Mouse (Mus musculus) erythroblast, embryonic 14.5 days (primary cell): ENCODE results near the gene Prpf4b. TPM values are rescaled to one million over a fixed set of nuclear protein-coding genes. Genes with fewer than 3 reads are reported as not detected.
A peak's percentile ranks its signal among the peaks of the same experiment; 100 is the strongest.
"Not testable (repeated sequence)": the region's sequence is repeated elsewhere in the genome, so short reads cannot be mapped to it uniquely, and the experiment has no call there.

ENCODE experiments used
- H3K27me3 ChIP-seq: 2 replicates; pipeline ENCODE4 v1.6.1; 2012; ENCODE audit warnings: inconsistent platforms; ENCODE audit not compliant: control insufficient read depth
- H3K36me3 ChIP-seq: 2 replicates; pipeline ENCODE4 v1.6.1; 2012; ENCODE audit warnings: mild to moderate bottlenecking, inconsistent platforms; ENCODE audit not compliant: control insufficient read depth
- H3K4me1 ChIP-seq: 2 replicates; pipeline ENCODE4 v1.6.1; 2012; ENCODE audit warnings: inconsistent platforms; ENCODE audit not compliant: control insufficient read depth
- H3K4me3 ChIP-seq: replicated peaks from 2 replicates; pipeline ENCODE3; 2012; ENCODE audit warnings: moderate library complexity, mild to moderate bottlenecking, inconsistent platforms
- H3K9me3 ChIP-seq: 2 replicates; pipeline ENCODE4 v1.6.1; 2012; ENCODE audit warnings: low read length, inconsistent platforms, mixed read lengths; ENCODE audit not compliant: control insufficient read depth
- GATA1 ChIP-seq: IDR thresholded peaks from 2 replicates; pipeline ENCODE4 v1.6.1; 2012; ENCODE audit warnings: low read length, inconsistent platforms, mixed read lengths
- TAL1 ChIP-seq: IDR thresholded peaks from 3 replicates; pipeline ENCODE4 v1.6.1; 2012; ENCODE audit warnings: low read length, inconsistent platforms, mixed read lengths
- polyA plus RNA-seq: library from polyadenylated mRNA; stranded (reverse); fragments of >175 nt; gene quantifications from 2 replicates; pipeline ENCODE4 v1.2.3, GENCODE M21; 2012

Prpf4b gene
- 1.2 and 1.9 TPM in 2 replicates for polyA plus RNA-seq

- Histone ChIP-seq H3K27me3 (no peaks in the 10 kb centered on the region), H3K9me3 (no peaks in the 10 kb centered on the region), H3K36me3 (peaks cover 18% of the 10 kb centered on the region), H3K4me3 (peak within 1 kb of the TSS; percentile 99), H3K4me1 (peaks cover 45% of the 10 kb centered on the region)
- TF ChIP-seq GATA1 (no peak), TAL1 (no peak)
Observed at GRCm38 (mm10) chr13:34875166-34875710, at the start of gene Prpf4b. Gene Prpf4b, plus strand, starts transcription at chr13:34875302.

DNA sequence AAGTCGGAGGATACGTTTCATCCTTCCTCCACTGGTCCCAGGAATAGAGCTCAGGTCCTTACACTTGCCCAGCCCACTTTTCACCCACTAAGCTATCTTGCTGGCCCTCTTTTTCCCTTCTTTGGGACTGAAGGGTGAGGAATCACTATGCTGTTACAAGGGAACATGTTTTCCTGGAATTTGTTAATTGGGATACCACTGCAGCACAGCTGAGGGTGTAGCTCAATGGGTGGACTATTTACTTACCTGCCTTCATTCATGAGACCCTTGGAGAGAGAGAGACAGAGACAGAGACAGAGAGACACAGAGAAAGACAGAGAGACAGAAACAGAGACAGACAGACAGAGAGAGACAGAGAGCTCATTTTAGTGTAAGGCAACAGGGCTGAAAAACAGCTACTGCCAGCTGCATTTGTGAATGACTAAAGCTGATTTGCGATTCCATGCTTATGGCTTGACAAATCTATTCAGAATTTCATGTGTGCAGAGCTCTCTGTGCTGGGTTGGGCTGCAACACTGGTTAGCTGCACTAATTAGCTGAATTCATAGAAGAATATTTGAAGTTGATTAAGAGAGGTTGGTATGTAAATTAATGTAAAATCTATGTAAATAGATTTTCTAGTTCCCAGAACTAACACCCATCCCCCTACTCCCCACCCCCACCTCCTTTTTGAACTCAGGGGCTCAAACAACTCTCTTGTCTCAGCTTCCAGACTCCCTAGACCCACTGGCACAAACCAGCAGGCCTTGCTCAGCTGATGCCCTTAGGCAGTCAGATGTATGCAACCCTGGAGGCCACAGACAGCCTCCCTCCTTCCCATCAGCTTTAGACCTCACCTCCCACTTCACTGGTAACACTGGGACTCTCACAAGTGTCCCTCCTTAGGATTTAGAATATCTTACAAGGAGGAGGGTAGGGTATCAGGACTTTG, 48.1 kb upstream of the Prpf4b start:
- Histone ChIP-seq H3K9me3 (peaks cover 3% of the 10 kb centered on the region; the same call in 1 of the 2 replicates), H3K36me3 (peaks cover 2% of the 10 kb centered on the region; the same call in 1 of the 2 replicates), H3K4me3 (no peak overlapping the region), H3K4me1 (peaks cover 78% of the 10 kb centered on the region), H3K27me3 (no peaks in the 10 kb centered on the region)
- TF ChIP-seq GATA1 (no peak), TAL1 (no peak)

GRCm38 (mm10) chr13:34827988-34828882, 46.9 kb upstream of the Prpf4b start:
- peaks cover 74% of the 10 kb centered on the region for H3K4me1 ChIP-seq
- peaks cover 2% of the 10 kb centered on the region; the same call in 1 of the 2 replicates for H3K36me3 ChIP-seq
- TF ChIP-seq GATA1, result peak; percentile 48
- peak; percentile 48; the same call in 2 of the 3 replicates for TF ChIP-seq TAL1
- peaks cover 3% of the 10 kb centered on the region; the same call in 1 of the 2 replicates for H3K9me3 ChIP-seq
- H3K27me3 ChIP-seq, result no peaks in the 10 kb centered on the region
- H3K4me3 ChIP-seq, result peak overlapping the region; percentile 16

GRCm38 (mm10) chr13:34842851-34843250, 32.3 kb upstream of the Prpf4b start:
- H3K36me3 ChIP-seq, result no peaks in the 10 kb centered on the region
- no peaks in the 10 kb centered on the region for H3K9me3 ChIP-seq
- no peak overlapping the region for H3K4me3 ChIP-seq
- H3K4me1 ChIP-seq, result peaks cover 12% of the 10 kb centered on the region
- TF ChIP-seq TAL1 (no peak), GATA1 (no peak)
- H3K27me3 ChIP-seq, result no peaks in the 10 kb centered on the region

DNA sequence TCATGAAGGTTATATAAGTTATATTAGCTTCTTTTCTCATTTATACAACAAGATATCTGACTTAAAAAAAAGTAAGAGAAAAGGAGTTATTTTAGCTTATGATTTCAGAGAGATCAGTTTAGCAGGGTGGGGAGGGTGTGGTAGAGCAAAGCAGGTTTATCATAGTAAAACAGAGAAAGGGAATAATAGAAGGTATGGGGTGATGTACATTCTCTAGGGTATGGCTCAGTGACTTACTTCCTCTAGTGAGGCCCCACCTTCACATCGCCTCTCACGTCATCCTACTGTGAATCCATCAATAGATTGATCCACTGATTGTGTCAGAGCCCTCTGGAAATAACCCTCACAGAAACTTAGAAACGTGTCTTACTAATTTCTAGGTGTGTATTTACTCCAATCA, 24.3 kb upstream of the Prpf4b start:
- H3K27me3 ChIP-seq, result no peaks in the 10 kb centered on the region
- H3K36me3 ChIP-seq, result no peaks in the 10 kb centered on the region; the same call in 1 of the 2 replicates
- peaks cover 28% of the 10 kb centered on the region for H3K4me1 ChIP-seq
- TF ChIP-seq GATA1 (no peak), TAL1 (no peak)
- H3K4me3 ChIP-seq, result no peak overlapping the region
- H3K9me3 ChIP-seq, result peaks cover 24% of the 10 kb centered on the region

GRCm38 (mm10) chr13:34851191-34851784, 23.8 kb upstream of the Prpf4b start:
- no peak overlapping the region for H3K4me3 ChIP-seq
- no peak for TF ChIP-seq GATA1
- TF ChIP-seq TAL1, result no peak
- H3K9me3 ChIP-seq, result peaks cover 24% of the 10 kb centered on the region

GRCm38 (mm10) chr13:34857526-34857925, 17.6 kb upstream of the Prpf4b start:
- Histone ChIP-seq H3K27me3 (no peaks in the 10 kb centered on the region), H3K9me3 (peaks cover 24% of the 10 kb centered on the region), H3K36me3 (no peaks in the 10 kb centered on the region; the same call in 1 of the 2 replicates), H3K4me3 (no peak overlapping the region), H3K4me1 (peaks cover 10% of the 10 kb centered on the region)
- no peak for TF ChIP-seq GATA1
- TF ChIP-seq TAL1, result no peak

More at GRCm38 (mm10) chr13:34851191-34851784, 23.8 kb upstream of the Prpf4b start:
- Histone ChIP-seq H3K4me1 (peaks cover 28% of the 10 kb centered on the region), H3K27me3 (no peaks in the 10 kb centered on the region), H3K36me3 (no peaks in the 10 kb centered on the region; the same call in 1 of the 2 replicates)

DNA sequence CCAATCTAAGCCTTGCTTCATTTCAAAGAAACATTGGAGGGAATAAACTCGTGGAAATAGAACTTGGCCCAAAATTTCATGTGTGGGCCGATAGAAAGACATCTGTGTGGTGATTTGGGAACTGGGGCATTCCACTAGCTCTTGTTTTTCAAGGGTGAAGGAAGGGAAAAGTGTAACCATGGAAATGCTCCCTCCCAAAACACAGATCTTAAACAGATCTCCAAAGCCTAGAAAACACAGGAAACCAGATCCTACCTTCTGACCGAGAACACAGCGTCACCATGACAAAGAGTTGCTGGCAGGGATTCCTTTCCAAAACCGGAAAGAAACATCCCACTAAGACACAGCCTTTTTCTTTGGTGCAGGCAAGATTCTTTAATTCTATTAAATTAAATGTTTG, 15.7 kb upstream of the Prpf4b start:
- no peak for TF ChIP-seq TAL1
- no peak for TF ChIP-seq GATA1
- Histone ChIP-seq H3K27me3 (no peaks in the 10 kb centered on the region), H3K9me3 (peaks cover 12% of the 10 kb centered on the region), H3K36me3 (no peaks in the 10 kb centered on the region), H3K4me1 (peaks cover 10% of the 10 kb centered on the region), H3K4me3 (no peak overlapping the region)

GRCm38 (mm10) chr13:34861166-34861565, 13.9 kb upstream of the Prpf4b start:
- not testable (repeated sequence) for H3K27me3 ChIP-seq, H3K36me3 ChIP-seq, H3K4me3 ChIP-seq, H3K9me3 ChIP-seq
- peaks cover 10% of the 10 kb centered on the region for H3K4me1 ChIP-seq
